In genomic region chr2:122349136-122349785, GRCm38 (mm10) we compare ENCODE assay signal across 8 mouse cellular contexts. TPM values are rescaled to one million over a fixed set of nuclear protein-coding genes. Genes with fewer than 3 reads are reported as not detected.
DNase-seq lines count a peak whose midpoint lies in the region; ATAC-seq and TF ChIP-seq lines count a peak whose summit lies in the region.

No protein-coding gene starts in this region.

- H3K4me1 ChIP-seq in kidney, embryonic 16.5 days (ENCODE audit: insufficient read depth, low read length) = peaks cover 35% of the 10 kb centered on the region
- H3K4me1 ChIP-seq in midbrain, postnatal 0 days (ENCODE audit: insufficient read depth, low read length) = peaks cover 20% of the 10 kb centered on the region

- H3K27me3 ChIP-seq in kidney, embryonic 16.5 days (ENCODE audit: insufficient read depth, low read length) = no peaks in the 10 kb centered on the region
- H3K27me3 ChIP-seq in midbrain, postnatal 0 days (ENCODE audit: insufficient read depth, low read length) = no peaks in the 10 kb centered on the region

- peak overlapping the region; percentile 67 for H3K4me2 ChIP-seq in kidney, embryonic 16.5 days (replicated peaks; ENCODE audit: low read depth, low read length)
- peak overlapping the region; percentile 74 for H3K4me2 ChIP-seq in midbrain, postnatal 0 days (ENCODE audit: low read depth, low read length, poor library complexity, severe bottlenecking)

- peak overlapping the region; percentile 70 for H3K4me3 ChIP-seq in kidney, embryonic 16.5 days (ENCODE audit: low read length)
- peak overlapping the region; percentile 49 for H3K4me3 ChIP-seq in midbrain, postnatal 0 days (ENCODE audit: low read depth, low read length)

- no peaks in the 10 kb centered on the region for H3K9me3 ChIP-seq in kidney, embryonic 16.5 days (ENCODE audit: low read length)
- no peaks in the 10 kb centered on the region for H3K9me3 ChIP-seq in midbrain, postnatal 0 days (ENCODE audit: low read length)

- 0 out of 2 replicates have a peak, but pooled peaks have one; percentile 13 for ATAC-seq in erythroblast, adult 5-6 weeks (replicated peaks; ENCODE audit: low FRiP score, poor library complexity, severe bottlenecking)
- peak; percentile 57 for ATAC-seq in kidney, embryonic 16.5 days (ENCODE audit: low FRiP score, low TSS enrichment)
- ATAC-seq in midbrain, postnatal 0 days (ENCODE audit: low FRiP score) = peak; percentile 53

- 9% methylated on average over 14 of the region's 14 CpGs for WGBS in kidney, embryonic 16.5 days
- 6% methylated on average over 14 of the region's 14 CpGs for WGBS in midbrain, postnatal 0 days

- peak; percentile 24 for DNase-seq in gastrocnemius, adult 18-20 months (ENCODE audit: low spot score)
- no peak for DNase-seq in gastrocnemius, postnatal 4 days (ENCODE audit: low spot score in 2 of 2)
- peak; percentile 45 for DNase-seq in right cerebral cortex, postnatal 4 days
- no peak for DNase-seq in right cerebral cortex, adult 18-20 months
- DNase-seq in midbrain, postnatal 0 days (ENCODE audit: low spot score) = no peak
- no peak for DNase-seq in ovary, postnatal 36 days (ENCODE audit: low spot score)

- no peak for TF ChIP-seq CTCF in midbrain, postnatal 0 days (IDR thresholded peaks at IDR 0.05)

- peak overlapping the region; percentile 98 for H3K27ac ChIP-seq in kidney, embryonic 16.5 days (ENCODE audit: low read length)
- peak overlapping the region; percentile 98 for H3K27ac ChIP-seq in midbrain, postnatal 0 days (ENCODE audit: low read depth, low read length)

- peak overlapping the region; percentile 92 for H3K9ac ChIP-seq in kidney, embryonic 16.5 days (replicated peaks; ENCODE audit: low read length)
- H3K9ac ChIP-seq in midbrain, postnatal 0 days (replicated peaks; ENCODE audit: low read length, poor library complexity, severe bottlenecking) = peak overlapping the region; percentile 88

- H3K36me3 ChIP-seq in kidney, embryonic 16.5 days (ENCODE audit: insufficient read depth, low read length) = no peaks in the 10 kb centered on the region
- H3K36me3 ChIP-seq in midbrain, postnatal 0 days (ENCODE audit: insufficient read depth, low read length) = no peaks in the 10 kb centered on the region; the same call in 1 of the 2 replicates

RNA-seq across cellular contexts. Expression of gene Shf, which starts 19.7 kb away (rescaled TPM):
- 1 to 10 TPM; 1.7 to 1.9 TPM for total RNA-seq in gastrocnemius, adult 18-20 months (2021)
- 10 to 100 TPM; 11.9 to 12.2 TPM for total RNA-seq in gastrocnemius, postnatal 4 days (2021)
- total RNA-seq in erythroblast, adult 5-6 weeks (2015; ENCODE audit: low replicate concordance) = 0.84 TPM in 1 of 2 replicates, not detected in the other
- 6.3 and 13.0 TPM in 2 replicates for total RNA-seq in erythroblast, adult 5-6 weeks (2017; ENCODE audit: low replicate concordance)
- polyA plus RNA-seq in kidney, embryonic 16.5 days (2015; fragmentation: Nextera tagmentation; extraction: Ambion mirVana) = 2.0 and 2.3 TPM in 2 replicates
- 95.6 and 138 TPM in 2 replicates for total RNA-seq in midbrain, postnatal 0 days (2014; rRNA removed)
- 9.2 and 11.6 TPM in 2 replicates for polyA plus RNA-seq in midbrain, postnatal 0 days (2015; fragmentation: Nextera tagmentation; extraction: Ambion mirVana)

RNA-seq across cellular contexts. Expression of gene Duox1, which starts 33.8 kb away (rescaled TPM):
- total RNA-seq in gastrocnemius, adult 18-20 months (2021) = under 1 TPM; 0.50 to 0.83 TPM
- total RNA-seq in gastrocnemius, postnatal 4 days (2021) = under 1 TPM; 0.37 to 0.49 TPM
- total RNA-seq in erythroblast, adult 5-6 weeks (2015; ENCODE audit: low replicate concordance) = not detected in 2 replicates
- 0.14 TPM in 1 of 2 replicates, not detected in the other for total RNA-seq in erythroblast, adult 5-6 weeks (2017; ENCODE audit: low replicate concordance)
- polyA plus RNA-seq in kidney, embryonic 16.5 days (2015; fragmentation: Nextera tagmentation; extraction: Ambion mirVana) = 0.05 TPM in 1 of 2 replicates, not detected in the other
- 0.24 and 0.33 TPM in 2 replicates for total RNA-seq in midbrain, postnatal 0 days (2014; rRNA removed)
- polyA plus RNA-seq in midbrain, postnatal 0 days (2015; fragmentation: Nextera tagmentation; extraction: Ambion mirVana) = 0.11 and 0.16 TPM in 2 replicates

RNA-seq across cellular contexts. Expression of gene Duoxa1, which starts 35.7 kb away (rescaled TPM):
- 1 to 10 TPM in 1 of 2 experiments, under 1 TPM in 1; 0.25 to 1.2 TPM for total RNA-seq in gastrocnemius, adult 18-20 months (2021)
- 1 to 10 TPM; 1.2 TPM for total RNA-seq in gastrocnemius, postnatal 4 days (2021)
- 0.77 TPM in 1 of 2 replicates, not detected in the other for total RNA-seq in erythroblast, adult 5-6 weeks (2015; ENCODE audit: low replicate concordance)
- total RNA-seq in erythroblast, adult 5-6 weeks (2017; ENCODE audit: low replicate concordance) = not detected in 2 replicates
- polyA plus RNA-seq in kidney, embryonic 16.5 days (2015; fragmentation: Nextera tagmentation; extraction: Ambion mirVana) = 0.15 TPM in 1 of 2 replicates, not detected in the other
- total RNA-seq in midbrain, postnatal 0 days (2014; rRNA removed) = not detected in 2 replicates
- polyA plus RNA-seq in midbrain, postnatal 0 days (2015; fragmentation: Nextera tagmentation; extraction: Ambion mirVana) = 0.41 and 0.44 TPM in 2 replicates

RNA-seq across cellular contexts. Expression of gene Duoxa2, which starts 50.6 kb away (rescaled TPM):
- total RNA-seq in gastrocnemius, adult 18-20 months (2021) = not detected
- total RNA-seq in gastrocnemius, postnatal 4 days (2021) = not detected
- not detected in 2 replicates for total RNA-seq in erythroblast, adult 5-6 weeks (2015; ENCODE audit: low replicate concordance)
- total RNA-seq in erythroblast, adult 5-6 weeks (2017; ENCODE audit: low replicate concordance) = not detected in 2 replicates
- polyA plus RNA-seq in kidney, embryonic 16.5 days (2015; fragmentation: Nextera tagmentation; extraction: Ambion mirVana) = not detected in 2 replicates
- 0.49 and 0.61 TPM in 2 replicates for total RNA-seq in midbrain, postnatal 0 days (2014; rRNA removed)
- 0.43 and 0.82 TPM in 2 replicates for polyA plus RNA-seq in midbrain, postnatal 0 days (2015; fragmentation: Nextera tagmentation; extraction: Ambion mirVana)

RNA-seq across cellular contexts. Expression of gene Duox2, which starts 51.0 kb away (rescaled TPM):
- under 1 TPM; 0.07 to 0.09 TPM for total RNA-seq in gastrocnemius, adult 18-20 months (2021)
- under 1 TPM; 0.34 to 0.86 TPM for total RNA-seq in gastrocnemius, postnatal 4 days (2021)
- not detected in 2 replicates for total RNA-seq in erythroblast, adult 5-6 weeks (2015; ENCODE audit: low replicate concordance)
- not detected in 2 replicates for total RNA-seq in erythroblast, adult 5-6 weeks (2017; ENCODE audit: low replicate concordance)
- polyA plus RNA-seq in kidney, embryonic 16.5 days (2015; fragmentation: Nextera tagmentation; extraction: Ambion mirVana) = 0.06 TPM in 2 replicates
- 0.05 and 0.14 TPM in 2 replicates for total RNA-seq in midbrain, postnatal 0 days (2014; rRNA removed)
- 0.09 and 0.17 TPM in 2 replicates for polyA plus RNA-seq in midbrain, postnatal 0 days (2015; fragmentation: Nextera tagmentation; extraction: Ambion mirVana)

Comparison
In these comparisons a context has a peak if more than half of its experiments do, and no peak if none do; other contexts are left out.
1. DNase-seq: peak in gastrocnemius, adult 18-20 months (single experiment) and right cerebral cortex, postnatal 4 days (single experiment); none in gastrocnemius, postnatal 4 days (0 of 2), right cerebral cortex, adult 18-20 months (single experiment), midbrain, postnatal 0 days (single experiment) and ovary, postnatal 36 days (single experiment).
2. Peak in every context shown above with its lines, with median percentiles within 50 percentile points of each other: ATAC-seq.